Mouse (Mus musculus): ENCODE results near the gene Borcs5. TPM values are rescaled to one million over a fixed set of nuclear protein-coding genes. Genes with fewer than 3 reads are reported as not detected.

The Borcs5 gene
- polyA plus RNA-seq, 1 experiment from 2014 or later = 47.5 TPM

DNA sequence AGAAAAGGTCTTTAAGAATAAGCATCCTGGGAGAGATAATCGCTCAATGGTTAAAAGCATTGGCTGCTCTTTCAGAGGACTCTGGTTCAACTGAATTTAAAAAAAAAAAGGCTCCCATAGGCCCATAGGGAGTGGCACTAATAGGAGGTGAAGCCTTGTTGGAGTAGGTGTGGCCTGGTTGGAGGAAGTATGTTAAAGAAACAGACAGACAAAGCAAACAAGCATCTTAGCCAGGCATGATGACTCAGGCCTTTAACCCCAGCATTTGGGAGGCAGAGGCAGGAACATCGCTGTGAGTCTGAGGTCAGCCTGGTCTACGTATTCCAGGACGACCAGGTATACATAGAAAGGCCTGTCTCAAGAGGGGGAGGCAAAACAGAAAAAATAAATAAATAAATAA lies 114.1 kb downstream of the Borcs5 start:
- H3K27ac ChIP-seq (replicated peaks) = no peak overlapping the region
- no peak for ATAC-seq (ENCODE audit: low read depth)
- H3K36me3 ChIP-seq = 0 out of 2 replicates have a peak, but pooled peaks cover 4% of the 10 kb centered on the region
- H3K4me2 ChIP-seq = no peak overlapping the region
- no peaks in the 10 kb centered on the region for H3K4me1 ChIP-seq (replicated peaks)
- WGBS = 98% methylated on average over 4 of the region's 4 CpGs
- no peak overlapping the region for H3K9ac ChIP-seq
- H3K4me3 ChIP-seq = no peak overlapping the region
- H3K9me3 ChIP-seq = no peaks in the 10 kb centered on the region
- H3K27me3 ChIP-seq = no peaks in the 10 kb centered on the region

- Histone ChIP-seq H3K27me3 (no peaks in the 10 kb centered on the region), H3K4me2 (no peak overlapping the region), H3K9me3 (no peaks in the 10 kb centered on the region), H3K27ac (replicated peaks) (no peak overlapping the region), H3K4me1 (replicated peaks) (no peaks in the 10 kb centered on the region), H3K9ac (no peak overlapping the region), H3K36me3 (0 out of 2 replicates have a peak, but pooled peaks cover 4% of the 10 kb centered on the region), H3K4me3 (no peak overlapping the region)
- 92% methylated on average over 11 of the region's 11 CpGs for WGBS
- no peak for ATAC-seq (ENCODE audit: low read depth)
Observed at GRCm38 (mm10) chr6:134753858-134754257, 114.5 kb downstream of the Borcs5 start.

DNA sequence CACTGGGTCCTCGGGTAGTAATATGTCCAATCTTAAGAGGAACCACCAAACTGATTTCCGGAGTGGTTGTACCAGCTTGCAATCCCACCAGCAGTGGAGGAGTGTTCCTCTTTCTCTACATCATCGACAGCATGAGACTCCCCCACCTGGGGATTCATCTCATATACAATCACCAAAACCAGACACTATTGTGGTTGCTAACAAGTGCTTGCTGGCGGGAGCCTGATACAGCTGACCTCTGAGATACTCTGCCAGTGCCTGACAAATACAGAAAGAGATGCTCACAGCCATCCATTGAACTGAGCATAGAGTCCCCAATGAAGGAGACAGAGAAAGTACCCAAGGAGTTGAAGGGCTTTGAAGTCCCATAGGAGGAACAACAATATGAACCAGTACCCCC lies 116.7 kb downstream of the Borcs5 start:
- no peak overlapping the region for H3K9ac ChIP-seq
- no peak overlapping the region for H3K27ac ChIP-seq (replicated peaks)
- H3K9me3 ChIP-seq = no peaks in the 10 kb centered on the region
- 0 out of 2 replicates have a peak, but pooled peaks cover 4% of the 10 kb centered on the region for H3K36me3 ChIP-seq
- no peak for ATAC-seq (ENCODE audit: low read depth)
- WGBS = 94% methylated on average over 4 of the region's 4 CpGs
- H3K4me1 ChIP-seq (replicated peaks) = no peaks in the 10 kb centered on the region; the same call in 1 of the 2 replicates
- no peak overlapping the region for H3K4me2 ChIP-seq
- H3K4me3 ChIP-seq = no peak overlapping the region
- no peaks in the 10 kb centered on the region for H3K27me3 ChIP-seq

Other genes starting within 250 kb of the Borcs5 start
- gene Bcl2l14, start 243.2 kb upstream of the Borcs5 start, polyA plus RNA-seq (2015; fragmentation: Nextera tagmentation; extraction: Ambion mirVana) = not detected in 2 replicates
- 20.8 and 24.5 TPM in 2 replicates for gene Lrp6, start 72.5 kb upstream of the Borcs5 start, polyA plus RNA-seq (2015; fragmentation: Nextera tagmentation; extraction: Ambion mirVana)
- gene Mansc1, start 7.0 kb upstream of the Borcs5 start, polyA plus RNA-seq (2015; fragmentation: Nextera tagmentation; extraction: Ambion mirVana) = 1.1 and 1.5 TPM in 2 replicates
- 6.0 and 7.0 TPM in 2 replicates for gene Dusp16, start 153.1 kb downstream of the Borcs5 start, polyA plus RNA-seq (2015; fragmentation: Nextera tagmentation; extraction: Ambion mirVana)
- 3.5 and 4.1 TPM in 2 replicates for gene Crebl2, start 190.6 kb downstream of the Borcs5 start, polyA plus RNA-seq (2015; fragmentation: Nextera tagmentation; extraction: Ambion mirVana)